Mouse (Mus musculus): ENCODE data around the gene Srd5a1. TPM values are rescaled to one million over a fixed set of nuclear protein-coding genes. Genes with fewer than 3 reads are reported as not detected.
A peak's percentile ranks its signal among the peaks of the same experiment; 100 is the strongest.

Srd5a1 gene
- polyA plus RNA-seq, 1 experiment from 2014 or later, result 3.0 TPM

DNA sequence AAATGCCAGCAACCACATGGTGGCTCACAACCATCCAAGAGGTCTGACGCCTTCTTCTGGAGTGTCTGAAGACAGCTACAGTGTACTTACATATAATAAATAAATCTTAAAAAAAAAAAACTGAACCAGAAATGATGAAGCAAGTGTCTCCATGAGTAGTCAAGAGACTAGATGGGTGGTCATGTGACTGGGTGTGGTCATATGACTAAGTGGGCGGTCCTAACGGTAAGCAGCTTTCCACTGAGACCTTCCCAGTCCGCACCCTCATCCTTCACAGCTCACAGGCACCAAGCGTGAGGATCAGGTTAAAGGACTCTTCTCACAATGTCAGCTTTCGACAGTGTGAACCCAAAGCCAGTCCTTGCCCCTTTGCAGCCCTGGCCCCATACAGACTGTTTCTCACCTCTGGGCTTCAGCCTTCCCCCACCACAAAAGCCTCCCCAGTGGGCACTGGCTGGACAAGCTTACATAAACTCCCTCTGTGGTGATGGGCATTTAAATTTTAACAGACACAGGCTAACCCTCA lies 55.2 kb downstream of the Srd5a1 start:
- H3K36me3 ChIP-seq (replicated peaks), result no peaks in the 10 kb centered on the region
- H3K4me1 ChIP-seq (replicated peaks), result no peaks in the 10 kb centered on the region
- no peak overlapping the region for H3K4me2 ChIP-seq
- H3K27ac ChIP-seq (replicated peaks), result no peak overlapping the region
- no peaks in the 10 kb centered on the region for H3K27me3 ChIP-seq
- H3K9ac ChIP-seq, result no peak overlapping the region
- H3K4me3 ChIP-seq (replicated peaks), result no peak overlapping the region
- H3K9me3 ChIP-seq (replicated peaks), result no peaks in the 10 kb centered on the region
- no peak for ATAC-seq (ENCODE audit: insufficient read depth)
- WGBS (ENCODE audit: insufficient replicate concordance), result 61% methylated on average over 6 of the region's 6 CpGs

DNA sequence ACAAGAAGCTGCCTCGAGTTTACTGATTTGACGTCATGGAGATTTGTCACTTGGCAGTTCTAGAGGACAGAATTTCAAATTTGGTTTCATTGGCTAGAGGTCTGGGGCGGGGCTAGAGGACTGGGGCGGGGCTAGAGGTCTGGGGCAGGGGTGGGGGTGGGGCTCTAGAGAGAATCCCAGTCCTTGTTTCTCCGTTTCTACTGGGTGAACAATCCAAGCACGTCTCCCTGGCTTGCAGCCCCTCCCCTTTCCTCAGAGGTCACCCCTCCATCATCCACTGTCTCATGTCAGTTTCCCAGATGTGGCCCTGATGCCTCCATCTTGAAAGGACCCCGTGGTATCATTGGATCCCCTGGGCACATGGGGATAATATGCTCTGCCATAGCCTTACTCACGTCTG lies 56.2 kb downstream of the Srd5a1 start:
- Histone ChIP-seq H3K4me1 (replicated peaks) (no peaks in the 10 kb centered on the region), H3K27ac (replicated peaks) (no peak overlapping the region), H3K4me3 (replicated peaks) (no peak overlapping the region), H3K9me3 (replicated peaks) (no peaks in the 10 kb centered on the region), H3K4me2 (no peak overlapping the region), H3K9ac (no peak overlapping the region), H3K27me3 (no peaks in the 10 kb centered on the region), H3K36me3 (replicated peaks) (no peaks in the 10 kb centered on the region)
- 24% methylated on average over 8 of the region's 8 CpGs for WGBS (ENCODE audit: insufficient replicate concordance)
- ATAC-seq (ENCODE audit: insufficient read depth), result no peak

DNA sequence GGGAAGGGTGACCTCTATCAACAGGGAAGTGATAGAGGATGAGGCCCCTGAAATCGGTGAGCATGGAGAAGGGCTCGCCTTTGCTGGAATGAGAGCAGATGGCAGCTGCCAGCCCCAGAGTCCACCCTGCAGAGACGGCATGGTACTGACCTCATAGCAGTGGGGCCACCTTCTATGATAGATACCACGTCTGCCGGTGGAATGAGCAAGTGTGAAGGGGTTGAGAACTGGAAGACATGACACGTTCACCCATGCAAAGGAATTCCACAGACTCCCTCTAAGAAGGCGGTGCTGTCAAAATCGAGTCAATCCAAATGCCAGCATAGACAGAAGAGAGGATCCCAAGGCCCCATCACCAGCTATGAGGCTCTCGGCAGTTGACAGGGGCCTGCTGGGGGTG lies 57.0 kb downstream of the Srd5a1 start:
- H3K4me1 ChIP-seq (replicated peaks), result no peaks in the 10 kb centered on the region
- H3K27ac ChIP-seq (replicated peaks), result no peak overlapping the region
- no peak overlapping the region for H3K4me3 ChIP-seq (replicated peaks)
- no peak overlapping the region for H3K4me2 ChIP-seq
- WGBS (ENCODE audit: insufficient replicate concordance), result 65% methylated on average over 9 of the region's 9 CpGs
- H3K27me3 ChIP-seq, result no peaks in the 10 kb centered on the region
- no peaks in the 10 kb centered on the region for H3K9me3 ChIP-seq (replicated peaks)
- no peak for ATAC-seq (ENCODE audit: insufficient read depth)
- no peak overlapping the region for H3K9ac ChIP-seq
- H3K36me3 ChIP-seq (replicated peaks), result no peaks in the 10 kb centered on the region

DNA sequence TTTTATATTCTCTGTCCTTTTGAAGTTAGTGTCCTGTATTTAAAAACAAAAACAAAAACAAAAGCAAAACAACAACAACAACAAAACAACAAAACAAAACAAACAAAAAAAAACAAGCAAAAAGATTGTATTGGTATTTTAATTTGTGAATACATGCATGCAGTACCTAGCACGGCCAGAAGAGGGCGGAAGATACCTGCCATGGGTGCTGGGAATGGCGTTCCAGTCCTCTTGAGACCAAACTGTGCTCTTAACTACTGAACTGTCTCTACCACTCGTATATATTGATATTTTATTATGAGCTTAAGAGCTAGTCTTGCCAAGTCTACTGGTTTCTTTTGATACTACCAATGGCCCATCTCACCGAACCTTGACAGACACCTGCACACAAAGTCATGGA lies 58.2 kb downstream of the Srd5a1 start:
- ATAC-seq (ENCODE audit: insufficient read depth), result no peak

DNA sequence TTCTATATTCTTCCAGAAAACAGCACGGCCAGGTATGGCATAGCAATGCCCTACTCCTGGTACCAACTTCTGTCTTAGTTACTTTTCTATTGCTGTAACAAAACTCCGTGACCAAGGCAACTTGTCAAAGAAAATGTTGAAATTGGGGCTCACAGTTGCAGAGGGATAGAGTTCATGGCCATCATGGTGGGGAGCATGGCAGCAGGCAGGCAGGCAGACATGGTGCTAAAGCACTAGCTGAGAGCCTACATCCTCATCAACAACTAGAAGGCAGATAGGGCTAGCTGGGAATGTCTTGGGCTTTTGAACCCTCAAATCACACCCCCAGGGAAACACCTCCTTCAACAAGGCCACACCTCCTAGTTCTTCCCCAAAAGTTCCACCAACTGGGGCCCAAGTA lies 60.4 kb downstream of the Srd5a1 start:
- Histone ChIP-seq H3K4me1 (replicated peaks) (peaks cover 4% of the 10 kb centered on the region; the same call in 1 of the 2 replicates), H3K9ac (no peak overlapping the region), H3K4me3 (replicated peaks) (no peak overlapping the region), H3K27me3 (no peaks in the 10 kb centered on the region), H3K4me2 (no peak overlapping the region), H3K27ac (replicated peaks) (no peak overlapping the region), H3K36me3 (replicated peaks) (no peaks in the 10 kb centered on the region), H3K9me3 (replicated peaks) (no peaks in the 10 kb centered on the region)
- ATAC-seq (ENCODE audit: insufficient read depth), result no peak
- WGBS (ENCODE audit: insufficient replicate concordance), result 63% methylated on average over 2 of the region's 2 CpGs

More for the DNA sequence above, 58.2 kb downstream of the Srd5a1 start:
- H3K36me3 ChIP-seq (replicated peaks), result no peaks in the 10 kb centered on the region
- no peaks in the 10 kb centered on the region for H3K9me3 ChIP-seq (replicated peaks)
- H3K27ac ChIP-seq (replicated peaks), result no peak overlapping the region
- no peak overlapping the region for H3K9ac ChIP-seq
- no peaks in the 10 kb centered on the region for H3K27me3 ChIP-seq
- WGBS (ENCODE audit: insufficient replicate concordance), result 16% methylated on average over 5 of the region's 5 CpGs
- no peak overlapping the region for H3K4me3 ChIP-seq (replicated peaks)
- H3K4me2 ChIP-seq, result no peak overlapping the region
- H3K4me1 ChIP-seq (replicated peaks), result no peaks in the 10 kb centered on the region

DNA sequence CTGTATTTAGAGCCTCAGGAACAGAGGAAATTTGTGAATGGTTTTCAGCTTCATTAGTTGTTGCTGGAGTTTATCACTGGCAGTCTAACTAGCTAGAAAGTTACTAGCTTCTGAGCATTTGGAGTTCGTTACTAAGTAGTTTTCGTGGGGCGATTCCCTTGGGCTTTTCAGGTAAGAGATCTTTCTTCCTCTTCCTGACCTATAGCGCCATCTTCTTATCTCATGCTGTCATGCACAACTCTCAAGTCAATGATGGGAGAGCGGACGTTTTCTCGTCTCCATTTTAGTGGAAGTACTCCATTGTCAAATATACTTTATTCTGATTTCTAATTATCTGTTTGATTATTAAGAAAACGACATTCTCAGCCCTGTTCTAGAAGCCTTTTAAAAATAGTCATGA lies 61.3 kb downstream of the Srd5a1 start:
- Histone ChIP-seq H3K27ac (replicated peaks) (no peak overlapping the region), H3K4me1 (replicated peaks) (peaks cover 4% of the 10 kb centered on the region; the same call in 1 of the 2 replicates), H3K27me3 (no peaks in the 10 kb centered on the region), H3K9ac (no peak overlapping the region), H3K9me3 (replicated peaks) (no peaks in the 10 kb centered on the region), H3K4me3 (replicated peaks) (no peak overlapping the region), H3K4me2 (no peak overlapping the region), H3K36me3 (replicated peaks) (no peaks in the 10 kb centered on the region)
- no peak for ATAC-seq (ENCODE audit: insufficient read depth)
- 39% methylated on average over 8 of the region's 8 CpGs for WGBS (ENCODE audit: insufficient replicate concordance)

DNA sequence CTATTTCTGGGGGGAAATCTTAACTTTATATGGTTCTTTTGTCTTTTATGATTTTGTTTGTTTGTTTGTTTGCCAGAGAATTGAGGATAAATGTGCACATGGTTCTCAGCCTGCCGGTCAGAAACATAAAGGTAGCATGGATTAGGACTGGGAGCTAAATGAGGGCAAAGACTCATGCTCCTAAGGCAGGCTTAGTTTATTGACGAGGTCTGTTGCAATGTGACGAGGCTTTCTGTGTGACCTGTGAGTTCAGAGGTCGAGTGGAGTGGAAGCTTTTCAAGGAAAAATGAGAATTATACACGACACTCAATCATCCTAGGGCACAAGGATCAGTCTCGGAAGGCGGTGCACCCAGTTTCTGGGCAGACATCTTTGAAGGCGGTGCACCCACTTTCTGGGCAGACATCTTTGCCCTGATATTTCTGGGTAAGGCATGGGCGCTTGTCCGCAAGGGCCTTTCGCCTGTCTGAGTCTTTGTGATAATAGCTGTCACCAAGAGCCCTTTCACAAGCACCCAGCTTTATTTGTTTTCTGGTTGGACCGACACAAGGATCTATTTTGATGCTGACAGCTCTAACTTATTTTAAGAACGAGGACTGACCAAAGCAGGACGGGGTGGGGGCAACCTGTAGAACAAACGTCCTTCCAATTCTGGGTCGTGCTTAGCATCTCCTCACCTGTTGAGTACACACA lies 63.6 kb downstream of the Srd5a1 start:
- H3K27ac ChIP-seq (replicated peaks), result no peak overlapping the region
- H3K4me1 ChIP-seq (replicated peaks), result peaks cover 4% of the 10 kb centered on the region; the same call in 1 of the 2 replicates
- H3K9ac ChIP-seq, result no peak overlapping the region
- WGBS (ENCODE audit: insufficient replicate concordance), result 62% methylated on average over 16 of the region's 16 CpGs
- ATAC-seq (ENCODE audit: insufficient read depth), result no peak
- H3K36me3 ChIP-seq (replicated peaks), result no peaks in the 10 kb centered on the region
- H3K27me3 ChIP-seq, result peaks cover 3% of the 10 kb centered on the region; the same call in 1 of the 2 replicates
- no peak overlapping the region for H3K4me3 ChIP-seq (replicated peaks)
- no peak overlapping the region for H3K4me2 ChIP-seq
- H3K9me3 ChIP-seq (replicated peaks), result no peaks in the 10 kb centered on the region

DNA sequence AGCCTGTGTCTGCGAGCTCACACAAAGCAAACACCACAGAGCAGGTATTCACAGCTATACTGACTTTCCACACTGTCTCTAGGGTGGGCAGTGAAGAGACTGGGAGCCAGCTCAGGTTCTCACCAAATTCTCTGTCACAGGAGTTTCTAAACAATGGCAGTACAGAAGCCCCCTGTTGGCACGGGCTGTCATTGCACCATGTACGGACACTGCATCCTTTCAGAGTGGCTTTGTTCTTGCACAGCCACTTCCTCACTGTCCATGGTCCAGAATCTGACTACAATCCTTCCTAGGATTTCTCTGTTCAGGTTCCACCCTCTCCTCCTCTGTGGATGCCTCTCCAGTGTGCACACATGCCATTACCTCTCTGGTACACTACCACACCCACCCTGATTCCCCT lies 66.2 kb downstream of the Srd5a1 start:
- Histone ChIP-seq H3K9ac (no peak overlapping the region), H3K9me3 (replicated peaks) (no peaks in the 10 kb centered on the region), H3K4me1 (replicated peaks) (peaks cover 4% of the 10 kb centered on the region; the same call in 1 of the 2 replicates), H3K27me3 (peaks cover 3% of the 10 kb centered on the region; the same call in 1 of the 2 replicates), H3K4me3 (replicated peaks) (no peak overlapping the region), H3K27ac (replicated peaks) (no peak overlapping the region), H3K36me3 (replicated peaks) (no peaks in the 10 kb centered on the region), H3K4me2 (no peak overlapping the region)
- WGBS (ENCODE audit: insufficient replicate concordance), result 10% methylated on average over 3 of the region's 3 CpGs
- ATAC-seq (ENCODE audit: insufficient read depth), result no peak

DNA sequence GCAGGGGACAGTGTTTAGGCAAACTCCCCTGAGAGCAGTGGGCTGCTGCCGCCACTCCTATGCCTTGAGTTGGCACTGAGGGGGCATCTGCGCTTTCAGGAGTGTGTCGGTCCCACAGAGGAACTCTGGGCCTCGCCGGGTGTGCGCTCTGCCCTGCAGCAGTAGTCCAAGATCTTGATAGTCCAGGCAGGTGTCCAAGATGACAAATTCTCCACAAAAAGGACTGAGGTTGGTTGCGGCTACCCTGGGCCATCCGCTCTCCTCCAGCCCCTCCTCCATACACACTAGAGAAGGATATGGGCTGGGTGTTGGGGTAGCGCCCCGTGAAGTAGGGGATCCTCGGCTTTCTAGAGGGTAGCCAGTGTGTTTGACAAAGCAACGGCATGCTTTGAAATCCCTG lies 67.6 kb downstream of the Srd5a1 start:
- Histone ChIP-seq H3K9ac (no peak overlapping the region), H3K27ac (replicated peaks) (no peak overlapping the region), H3K4me3 (replicated peaks) (no peak overlapping the region), H3K4me1 (replicated peaks) (peaks cover 7% of the 10 kb centered on the region; the same call in 1 of the 2 replicates), H3K9me3 (replicated peaks) (no peaks in the 10 kb centered on the region), H3K4me2 (peak overlapping the region; percentile 41), H3K36me3 (replicated peaks) (no peaks in the 10 kb centered on the region), H3K27me3 (peaks cover 3% of the 10 kb centered on the region; the same call in 1 of the 2 replicates)
- no peak for ATAC-seq (ENCODE audit: insufficient read depth)
- WGBS (ENCODE audit: insufficient replicate concordance), result 53% methylated on average over 12 of the region's 12 CpGs

DNA sequence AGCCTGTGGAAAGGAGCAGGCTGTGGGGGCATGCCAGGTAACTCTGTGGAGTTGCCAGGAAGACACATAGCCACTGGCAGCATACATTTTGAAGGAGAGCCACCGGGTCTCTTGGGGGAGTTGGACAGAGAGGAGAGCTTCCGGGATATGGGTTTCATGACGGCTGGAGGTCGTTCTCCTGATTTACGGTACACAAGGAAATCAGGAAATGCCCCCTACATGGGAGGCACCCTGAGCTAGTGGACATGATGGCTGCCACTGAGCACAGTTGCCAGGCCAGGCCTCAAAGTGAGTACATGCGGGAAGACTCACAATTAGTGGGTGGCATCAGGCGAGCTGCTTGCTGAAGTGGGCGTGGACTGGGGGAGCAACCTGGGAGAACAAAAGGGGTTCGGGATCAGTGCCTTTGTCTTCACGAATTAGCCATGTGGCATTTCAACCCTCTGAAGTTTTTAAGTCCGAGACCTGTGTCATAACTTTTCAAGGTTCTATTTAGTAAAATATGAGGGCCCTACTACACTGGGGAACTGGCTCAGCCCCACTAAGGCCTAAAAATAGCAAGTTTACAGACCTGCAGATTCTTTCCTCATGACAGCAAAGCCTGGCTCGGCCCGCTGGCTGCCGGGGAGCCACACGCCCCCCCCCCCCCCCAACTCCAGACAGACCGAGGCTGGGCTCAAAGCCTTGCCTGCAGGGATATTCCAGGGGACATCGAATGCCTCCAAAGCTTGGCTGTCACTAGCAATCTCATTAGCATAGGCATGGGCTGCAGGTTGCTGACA lies 68.5 kb downstream of the Srd5a1 start:
- peaks cover 16% of the 10 kb centered on the region for H3K4me1 ChIP-seq (replicated peaks)
- H3K36me3 ChIP-seq (replicated peaks), result no peaks in the 10 kb centered on the region
- H3K27ac ChIP-seq (replicated peaks), result no peak overlapping the region
- H3K4me3 ChIP-seq (replicated peaks), result no peak overlapping the region
- H3K9ac ChIP-seq, result no peak overlapping the region
- H3K27me3 ChIP-seq, result peaks cover 3% of the 10 kb centered on the region; the same call in 1 of the 2 replicates
- whole genome bisulfite sequencing (ENCODE audit: insufficient replicate concordance), result 54% methylated on average over 17 of the region's 17 CpGs
- ATAC-seq (ENCODE audit: insufficient read depth), result no peak
- no peak overlapping the region for H3K4me2 ChIP-seq
- H3K9me3 ChIP-seq (replicated peaks), result no peaks in the 10 kb centered on the region

DNA sequence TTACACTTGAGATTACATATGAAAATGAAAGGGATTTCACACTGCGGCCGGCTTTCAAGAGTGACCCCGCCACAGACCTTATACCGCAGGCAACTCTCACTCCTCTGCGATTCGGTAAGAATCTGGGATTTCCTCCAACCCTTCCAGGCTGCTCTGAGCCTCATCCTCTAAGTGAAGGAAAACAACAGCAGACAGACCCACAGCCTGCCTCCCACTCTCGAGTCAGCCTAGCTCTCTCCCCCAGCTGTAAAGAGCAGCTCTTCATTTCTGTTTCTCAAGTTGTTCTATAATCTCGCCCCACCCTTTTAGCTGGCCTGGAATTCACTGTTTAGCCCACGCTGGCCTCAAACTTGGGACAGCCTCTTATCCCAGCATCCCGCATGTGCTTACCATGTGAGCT lies 69.5 kb downstream of the Srd5a1 start:
- Histone ChIP-seq H3K27me3 (peaks cover 3% of the 10 kb centered on the region; the same call in 1 of the 2 replicates), H3K9ac (no peak overlapping the region), H3K27ac (replicated peaks) (no peak overlapping the region), H3K4me3 (replicated peaks) (no peak overlapping the region), H3K4me1 (replicated peaks) (peaks cover 16% of the 10 kb centered on the region), H3K36me3 (replicated peaks) (no peaks in the 10 kb centered on the region), H3K9me3 (replicated peaks) (no peaks in the 10 kb centered on the region), H3K4me2 (no peak overlapping the region)
- WGBS (ENCODE audit: insufficient replicate concordance), result 62% methylated on average over 10 of the region's 10 CpGs
- no peak for ATAC-seq (ENCODE audit: insufficient read depth)

Measured in liver, embryonic 15.5 days (tissue).